Mouse (Mus musculus): ENCODE measurements around the gene Galnt2.

Galnt2 gene

GRCm38 (mm10) chr8:124291693-124292092 is 60.5 kb downstream of the Galnt2 start:
- in situ Hi-C loops (cut with MboI), result no loop called here

- in situ Hi-C loops (cut with MboI), result no loop called here
Observed at GRCm38 (mm10) chr8:124292965-124293364, 61.8 kb downstream of the Galnt2 start.

GRCm38 (mm10) chr8:124294425-124294824 is 63.2 kb downstream of the Galnt2 start:
- in situ Hi-C loops (cut with MboI), result no loop called here

GRCm38 (mm10) chr8:124294900-124295299 is 63.7 kb downstream of the Galnt2 start:
- in situ Hi-C loops (cut with MboI), result no loop called here

- in situ Hi-C loops (cut with MboI), result no loop called here
Observed at GRCm38 (mm10) chr8:124295357-124295756, 64.2 kb downstream of the Galnt2 start.

- in situ Hi-C loops (cut with MboI), result no loop called here
Observed at GRCm38 (mm10) chr8:124301512-124301911, 70.3 kb downstream of the Galnt2 start.

- in situ Hi-C loops (cut with MboI), result no loop called here
Observed at GRCm38 (mm10) chr8:124301935-124302555, 70.9 kb downstream of the Galnt2 start.

- in situ Hi-C loops (cut with MboI), result no loop called here
Observed at GRCm38 (mm10) chr8:124303211-124303902, 72.2 kb downstream of the Galnt2 start.

GRCm38 (mm10) chr8:124304141-124304540 is 73.0 kb downstream of the Galnt2 start:
- in situ Hi-C loops (cut with MboI), result no loop called here

GRCm38 (mm10) chr8:124306574-124306973 is 75.4 kb downstream of the Galnt2 start:
- in situ Hi-C loops (cut with MboI), result no loop called here

GRCm38 (mm10) chr8:124307700-124308099 is 76.5 kb downstream of the Galnt2 start:
- in situ Hi-C loops (cut with MboI), result no loop called here

GRCm38 (mm10) chr8:124310509-124310908 is 79.3 kb downstream of the Galnt2 start:
- in situ Hi-C loops (cut with MboI), result no loop called here

GRCm38 (mm10) chr8:124311111-124311510 is 79.9 kb downstream of the Galnt2 start:
- in situ Hi-C loops (cut with MboI), result no loop called here

GRCm38 (mm10) chr8:124311723-124312122 is 80.5 kb downstream of the Galnt2 start:
- in situ Hi-C loops (cut with MboI), result no loop called here

- in situ Hi-C loops (cut with MboI), result no loop called here
Observed at GRCm38 (mm10) chr8:124312228-124312627, 81.0 kb downstream of the Galnt2 start.

- in situ Hi-C loops (cut with MboI), result no loop called here
Observed at GRCm38 (mm10) chr8:124314803-124315202, 83.6 kb downstream of the Galnt2 start.

GRCm38 (mm10) chr8:124316466-124317136 is 85.4 kb downstream of the Galnt2 start:
- in situ Hi-C loops (cut with MboI), result no loop called here

- in situ Hi-C loops (cut with MboI), result no loop called here
Observed at GRCm38 (mm10) chr8:124317191-124317682, 86.0 kb downstream of the Galnt2 start.

GRCm38 (mm10) chr8:124317821-124318220 is 86.6 kb downstream of the Galnt2 start:
- in situ Hi-C loops (cut with MboI), result no loop called here

- in situ Hi-C loops (cut with MboI), result no loop called here
Observed at GRCm38 (mm10) chr8:124318612-124319315, 87.6 kb downstream of the Galnt2 start.

GRCm38 (mm10) chr8:124319316-124319652 is 88.1 kb downstream of the Galnt2 start:
- in situ Hi-C loops (cut with MboI), result no loop called here

GRCm38 (mm10) chr8:124321227-124321840 is 90.1 kb downstream of the Galnt2 start:
- in situ Hi-C loops (cut with MboI), result no loop called here
